Mouse (Mus musculus): ENCODE measurements around the gene Top2b. TPM values are rescaled to one million over a fixed set of nuclear protein-coding genes. Genes with fewer than 3 reads are reported as not detected.

The Top2b gene
- polyA plus RNA-seq, 1 experiment from 2014 or later, result 80.2 TPM

GRCm38 (mm10) chr14:16480621-16481020 lies 115.6 kb downstream of the Top2b start:
- 58% methylated on average over 6 of the region's 6 CpGs for WGBS
- no peak overlapping the region for H3K4me3 ChIP-seq (ENCODE audit: low read depth, low read length)
- peaks cover 14% of the 10 kb centered on the region for H3K4me1 ChIP-seq (ENCODE audit: control insufficient read depth, insufficient read depth, low read length)
- no peaks in the 10 kb centered on the region for H3K9me3 ChIP-seq (ENCODE audit: control insufficient read depth, low read length)
- no peaks in the 10 kb centered on the region for H3K36me3 ChIP-seq (ENCODE audit: control insufficient read depth, insufficient read depth, low read length)
- no peak overlapping the region for H3K4me2 ChIP-seq (ENCODE audit: low read depth, low read length)
- H3K27ac ChIP-seq (replicated peaks; ENCODE audit: low read depth, low read length), result no peak overlapping the region
- no peaks in the 10 kb centered on the region for H3K27me3 ChIP-seq (replicated peaks; ENCODE audit: control insufficient read depth, insufficient read depth, low read length)
- DNase-seq (ENCODE audit: low spot score) (no peak), ATAC-seq (ENCODE audit: low read depth) (no peak)
- H3K9ac ChIP-seq (ENCODE audit: low read depth, low read length), result no peak overlapping the region

GRCm38 (mm10) chr14:16483656-16484380 lies 118.8 kb downstream of the Top2b start:
- Histone ChIP-seq H3K27me3 (replicated peaks; ENCODE audit: control insufficient read depth, insufficient read depth, low read length) (no peaks in the 10 kb centered on the region), H3K27ac (replicated peaks; ENCODE audit: low read depth, low read length) (no peak overlapping the region), H3K4me2 (ENCODE audit: low read depth, low read length) (no peak overlapping the region), H3K9ac (ENCODE audit: low read depth, low read length) (no peak overlapping the region), H3K9me3 (ENCODE audit: control insufficient read depth, low read length) (no peaks in the 10 kb centered on the region), H3K36me3 (ENCODE audit: control insufficient read depth, insufficient read depth, low read length) (no peaks in the 10 kb centered on the region), H3K4me3 (ENCODE audit: low read depth, low read length) (no peak overlapping the region), H3K4me1 (ENCODE audit: control insufficient read depth, insufficient read depth, low read length) (peaks cover 14% of the 10 kb centered on the region)
- peak; percentile 76 for DNase-seq (ENCODE audit: low spot score)
- ATAC-seq (ENCODE audit: low read depth), result peak; percentile 80
- 36% methylated on average over 8 of the region's 8 CpGs for WGBS

Other genes starting within 250 kb of the Top2b start
- gene Ngly1, start 115.9 kb upstream of the Top2b start, polyA plus RNA-seq (2014; fragmentation: Nextera tagmentation; extraction: Ambion mirVana), result 43.6 and 49.6 TPM in 2 replicates
- gene Oxsm, start 115.4 kb upstream of the Top2b start, polyA plus RNA-seq (2014; fragmentation: Nextera tagmentation; extraction: Ambion mirVana), result 1.7 and 1.8 TPM in 2 replicates